Mouse (Mus musculus) kidney, adult 9 months (tissue): Measurements from ENCODE around the gene L3mbtl3.
A peak's percentile ranks its signal among the peaks of the same experiment; 100 is the strongest.

Experiments used
- DNase-seq: peaks from one replicate; pipeline ENCODE4 v3.0.0; 2022

The L3mbtl3 gene

DNA sequence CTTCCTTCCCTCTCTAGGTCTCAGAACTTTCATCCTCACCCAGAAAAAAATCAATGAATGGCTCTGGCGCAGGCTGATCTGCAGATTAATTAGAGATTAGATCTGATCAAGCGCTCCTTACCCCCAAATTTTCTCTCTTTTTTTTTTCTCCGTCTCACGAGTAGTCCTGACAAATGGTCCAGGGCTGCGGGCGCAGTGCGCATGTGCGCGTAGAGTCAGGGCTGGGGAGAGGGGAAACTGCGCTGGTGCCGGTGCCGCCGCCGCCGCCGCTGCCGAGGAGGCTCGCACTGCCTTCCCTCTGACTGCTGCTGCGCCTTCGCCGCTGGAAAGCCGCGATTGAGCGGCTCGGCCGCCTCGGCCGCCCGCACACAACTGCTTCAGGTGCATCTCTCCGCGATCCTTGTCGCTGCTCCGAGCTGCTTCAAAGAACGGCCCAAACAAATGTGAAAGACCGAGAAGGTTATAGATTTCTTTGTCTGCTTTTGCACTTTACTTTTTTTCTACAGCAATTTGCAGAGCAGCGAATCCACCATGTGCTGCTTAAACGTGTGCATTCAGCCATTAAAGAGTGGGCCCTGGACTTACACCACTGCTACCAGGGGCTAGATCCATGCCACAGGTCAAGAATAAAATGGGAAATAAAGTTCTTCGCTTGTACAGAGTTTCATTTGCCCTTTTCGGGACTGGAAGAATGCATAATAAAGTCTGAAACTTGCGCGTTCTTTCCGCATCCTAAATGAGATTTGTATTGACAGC lies at the start of gene L3mbtl3:
L3mbtl3 (minus strand) TSS at position 182 of the 756 bp plus-strand sequence.
- DNase-seq: peak; percentile 85

DNA sequence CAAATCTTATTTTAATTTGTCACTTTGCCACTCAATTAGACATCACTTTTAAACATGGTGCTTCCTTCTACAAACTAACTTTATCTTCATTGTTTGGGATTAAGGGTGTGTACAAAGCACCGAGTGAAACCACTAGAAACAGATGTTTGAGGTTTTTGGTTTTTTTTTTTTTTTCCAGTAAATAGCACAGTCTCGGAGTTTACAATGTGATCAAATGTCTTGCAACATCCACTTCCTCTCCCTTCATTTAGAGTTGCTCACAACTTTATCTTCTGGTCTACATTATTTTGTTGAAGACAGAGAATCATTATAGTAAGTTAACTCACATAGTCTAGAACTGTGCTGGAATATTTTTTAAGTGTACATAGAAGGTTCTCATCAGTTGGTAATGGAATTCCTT lies 45.4 kb upstream of the L3mbtl3 start:
- DNase-seq: no peak

DNA sequence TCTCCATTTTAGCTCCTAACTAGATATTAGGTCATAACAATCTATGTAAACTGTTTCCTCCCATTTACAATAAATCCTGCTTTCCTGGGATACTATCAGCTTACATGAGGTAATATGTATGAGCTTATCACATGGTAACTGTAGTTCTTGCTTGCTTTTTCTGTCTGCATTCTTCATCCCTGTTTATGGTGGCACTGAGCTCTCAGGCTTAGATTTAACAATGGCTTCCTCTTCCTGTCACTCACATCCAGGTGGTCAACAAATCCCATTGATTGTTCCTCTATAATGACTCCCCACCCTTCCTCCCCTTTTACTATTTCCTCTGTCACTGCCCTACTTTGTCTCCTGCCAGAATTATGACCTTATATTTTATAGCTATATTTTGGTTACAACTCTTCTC lies 12.9 kb upstream of the L3mbtl3 start:
- no peak for DNase-seq

DNA sequence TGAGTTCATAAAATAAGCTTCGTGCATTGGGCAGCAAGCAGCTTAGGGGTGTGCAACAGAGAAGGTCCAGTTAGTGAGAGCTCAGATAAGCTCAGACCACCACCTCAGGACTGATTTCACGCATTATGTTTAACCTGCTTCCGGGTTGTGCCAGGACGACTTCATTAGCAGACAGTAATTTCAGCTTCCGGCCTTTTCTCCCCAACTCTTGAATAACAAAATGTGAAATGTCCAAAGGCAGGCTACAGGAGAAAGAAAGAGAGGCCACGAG lies 1.5 kb upstream of the L3mbtl3 start:
- no peak for DNase-seq

DNA sequence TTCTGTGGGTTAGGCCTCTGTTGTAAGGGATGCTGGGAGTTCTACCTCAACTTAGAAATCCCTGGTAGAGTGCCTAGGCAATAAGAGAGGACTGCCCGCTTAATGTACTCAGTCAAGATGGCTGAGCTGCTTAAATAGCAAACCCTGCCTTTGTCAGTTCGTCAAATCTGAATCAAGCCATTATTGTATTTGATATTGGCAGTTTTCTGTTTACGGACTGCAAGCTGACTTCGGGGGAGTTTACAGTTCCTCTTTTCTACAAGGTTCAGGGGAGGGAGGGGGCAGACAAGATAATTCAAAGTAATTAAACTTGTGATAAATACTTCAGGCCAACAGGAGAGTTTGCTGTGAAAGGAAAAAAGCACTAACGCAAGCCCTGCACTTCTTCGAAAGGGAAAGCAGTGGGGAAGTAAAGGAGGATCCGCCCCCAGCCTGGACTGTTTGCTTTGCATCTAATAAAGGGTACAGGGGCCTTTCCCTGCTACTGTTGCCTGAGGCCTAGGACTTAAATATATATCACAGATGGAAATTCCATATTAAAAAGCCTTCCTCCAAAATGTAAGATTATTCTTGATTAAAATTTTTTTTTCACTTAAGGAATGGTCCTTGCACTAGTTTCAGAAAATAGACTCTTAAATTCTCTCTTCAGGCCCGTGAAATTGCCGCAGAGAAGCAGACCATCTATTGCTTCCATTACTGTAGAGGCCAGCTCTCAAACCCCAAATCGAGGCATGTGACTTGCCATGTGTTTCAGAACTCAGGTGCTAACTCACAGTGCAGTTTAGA lies 968 bp upstream of the L3mbtl3 start:
- DNase-seq: peak; percentile 8

DNA sequence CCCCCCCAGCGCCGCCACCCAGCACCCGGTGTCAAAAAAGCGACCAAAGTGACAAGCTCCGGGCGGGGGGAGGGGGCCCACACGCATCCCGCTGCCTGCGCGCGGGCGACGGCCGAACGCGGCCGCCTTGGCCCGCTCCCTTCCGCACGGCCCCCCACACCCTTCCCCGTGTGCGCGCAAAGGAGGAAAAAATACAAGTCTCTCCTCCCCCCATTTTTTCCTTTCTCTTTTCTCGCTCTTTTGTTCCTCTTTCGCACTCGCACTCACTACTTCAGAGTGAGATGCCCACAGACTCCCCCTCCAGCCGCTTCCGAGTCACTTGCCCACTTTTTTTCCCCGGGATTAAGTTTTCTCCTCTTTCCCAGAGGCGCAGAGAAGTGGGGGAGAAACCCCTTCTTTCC lies 420 bp downstream of the L3mbtl3 start:
- DNase-seq: no peak

DNA sequence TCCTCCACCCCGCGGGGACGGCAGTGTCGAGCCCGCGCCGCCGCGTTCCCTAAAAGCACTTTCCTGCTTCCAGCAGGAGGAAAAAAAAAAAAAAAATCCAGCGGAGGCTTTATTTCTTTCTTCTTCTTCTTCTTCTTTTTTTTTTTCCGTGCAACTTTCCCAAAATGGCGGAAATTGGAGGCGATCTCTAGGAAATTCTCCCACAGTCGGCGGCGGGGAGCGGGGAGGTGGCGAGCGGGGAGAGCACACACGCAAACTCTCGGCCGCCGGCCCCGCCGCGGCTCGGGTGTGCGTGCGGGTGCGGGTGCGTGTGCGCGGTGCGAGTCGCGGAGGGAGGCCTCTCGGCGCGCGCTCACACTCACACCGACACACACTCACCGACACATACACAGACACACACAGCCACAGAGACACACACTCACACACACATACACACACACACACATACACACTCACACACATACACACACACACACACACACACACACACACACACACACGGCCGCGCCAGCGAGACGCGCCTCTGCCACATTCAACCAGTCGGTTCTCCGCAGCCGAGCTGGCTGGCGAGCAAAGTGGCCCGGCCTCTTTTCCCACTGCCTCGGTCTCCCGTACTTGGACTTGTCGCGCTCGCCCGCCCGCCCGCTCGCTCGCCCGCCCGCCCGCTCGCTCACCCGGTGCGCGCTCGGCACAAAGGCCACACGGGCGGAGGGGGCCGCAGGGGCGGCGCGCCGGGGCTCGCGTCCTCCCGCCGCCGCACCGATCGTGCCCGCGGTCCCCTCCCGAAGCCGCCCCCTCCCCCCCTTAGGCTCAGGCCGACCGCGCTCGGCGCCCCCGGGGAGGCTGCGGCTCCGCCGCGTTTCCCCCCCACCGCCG lies 1.1 kb downstream of the L3mbtl3 start:
- peak; percentile 59 for DNase-seq

DNA sequence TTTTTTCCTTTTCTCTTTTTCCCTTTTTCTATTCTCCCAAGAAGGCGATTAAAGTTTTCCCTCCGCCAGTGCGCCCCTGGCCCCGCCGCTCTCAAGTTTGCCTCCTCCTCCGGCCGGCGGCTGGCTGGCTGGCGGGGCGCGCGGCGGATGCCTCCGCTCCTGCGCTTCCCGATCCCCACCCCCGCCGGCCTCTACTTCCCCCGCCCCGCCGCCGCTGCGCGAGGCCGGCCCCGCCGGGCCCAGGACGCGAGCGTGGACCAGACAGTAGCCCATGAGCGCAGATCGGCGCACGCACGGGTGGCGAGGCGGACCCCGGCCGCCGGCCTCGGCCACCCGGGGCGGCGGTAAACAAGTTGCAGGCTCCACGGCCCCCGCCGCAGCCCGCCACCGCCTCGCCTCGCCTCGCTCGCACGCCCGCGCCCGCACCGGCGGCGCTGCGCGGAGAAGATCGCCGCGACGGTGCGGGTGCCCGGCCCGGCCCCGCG lies 1.8 kb downstream of the L3mbtl3 start:
- peak; percentile 53 for DNase-seq

DNA sequence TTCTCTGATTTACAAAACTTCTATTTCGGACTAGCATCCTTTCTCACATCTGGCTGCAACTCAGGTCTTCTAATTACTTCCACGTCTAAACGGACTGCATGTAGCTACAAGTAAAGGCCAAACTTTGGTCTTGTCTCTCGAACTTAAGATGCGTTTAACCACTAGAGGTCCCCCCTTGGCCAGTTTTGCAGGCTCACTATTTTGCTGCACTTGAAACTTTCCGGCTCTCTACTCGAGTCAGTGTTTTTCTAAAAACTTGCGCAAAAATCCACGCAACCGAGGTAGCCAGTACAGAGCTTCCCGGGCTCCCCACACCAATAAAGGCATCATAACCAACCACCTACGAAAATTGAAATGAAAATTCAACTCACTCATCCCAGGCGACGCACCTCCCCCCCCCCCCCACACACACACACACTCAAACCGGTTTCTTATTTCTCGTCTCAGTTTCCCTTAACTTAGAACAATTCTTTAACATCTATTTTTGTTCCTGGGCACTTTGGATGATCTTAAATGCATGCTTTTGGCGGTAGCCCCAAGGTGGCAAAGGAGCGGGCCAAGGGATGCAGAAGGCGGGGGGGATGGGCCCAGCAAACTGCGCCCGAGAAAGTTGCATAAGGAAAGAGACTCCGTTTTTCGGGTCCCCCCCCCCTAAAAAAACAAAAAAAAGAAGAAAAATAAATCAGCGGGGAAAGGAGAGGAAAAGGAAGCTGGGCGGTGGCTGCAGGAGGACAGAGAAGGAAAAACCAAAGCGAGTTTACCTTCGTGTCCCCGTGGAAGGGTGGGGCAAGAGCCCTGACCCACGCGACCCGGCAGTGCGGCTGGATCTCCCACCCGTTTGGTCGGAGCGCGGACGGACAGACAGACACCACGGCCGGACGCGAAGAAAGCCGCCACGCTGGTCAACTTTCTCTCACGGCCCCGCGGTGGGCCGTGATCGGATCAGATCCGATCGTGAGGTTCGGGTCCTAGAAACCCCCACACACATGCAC lies 2.5 kb downstream of the L3mbtl3 start:
- DNase-seq: peak; percentile 95

DNA sequence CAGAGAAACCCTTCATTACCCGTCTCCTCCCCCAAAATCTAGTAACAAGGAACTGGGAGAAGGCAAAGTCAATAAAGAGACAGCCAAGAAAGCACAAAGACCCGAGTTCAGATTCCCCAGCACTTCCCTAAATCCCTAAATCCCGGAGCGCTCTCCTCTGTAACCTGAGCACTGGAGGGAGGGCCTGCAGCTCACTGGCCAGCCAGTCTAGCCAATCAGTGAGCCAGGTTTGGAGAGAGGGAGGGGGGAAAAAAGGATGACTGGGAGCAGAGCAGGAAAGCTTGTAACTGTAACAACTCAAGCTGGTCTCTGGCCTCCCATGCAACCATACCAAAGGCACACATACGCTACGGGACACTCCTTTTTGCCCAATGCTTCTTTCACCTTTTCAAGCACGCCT lies 4.4 kb downstream of the L3mbtl3 start:
- DNase-seq: peak; percentile 24

DNA sequence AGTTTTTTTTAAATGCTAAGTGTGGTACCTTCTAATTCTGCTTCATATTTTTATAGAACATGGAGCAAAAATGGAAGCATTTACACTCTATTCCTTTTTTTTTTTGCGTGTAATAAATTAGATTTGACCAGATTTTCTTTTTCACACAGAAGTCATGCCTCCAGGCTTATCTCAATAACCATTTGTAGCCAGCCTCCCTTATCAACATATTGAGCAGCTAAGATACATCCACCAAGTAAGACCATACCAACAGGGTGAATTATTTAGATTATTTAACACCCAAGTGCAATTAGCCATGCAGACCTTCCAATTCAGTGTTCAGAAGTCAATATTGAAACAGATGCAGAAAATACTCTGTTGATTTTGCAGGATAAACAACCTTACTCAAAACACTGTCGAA lies 10.8 kb downstream of the L3mbtl3 start:
- no peak for DNase-seq

DNA sequence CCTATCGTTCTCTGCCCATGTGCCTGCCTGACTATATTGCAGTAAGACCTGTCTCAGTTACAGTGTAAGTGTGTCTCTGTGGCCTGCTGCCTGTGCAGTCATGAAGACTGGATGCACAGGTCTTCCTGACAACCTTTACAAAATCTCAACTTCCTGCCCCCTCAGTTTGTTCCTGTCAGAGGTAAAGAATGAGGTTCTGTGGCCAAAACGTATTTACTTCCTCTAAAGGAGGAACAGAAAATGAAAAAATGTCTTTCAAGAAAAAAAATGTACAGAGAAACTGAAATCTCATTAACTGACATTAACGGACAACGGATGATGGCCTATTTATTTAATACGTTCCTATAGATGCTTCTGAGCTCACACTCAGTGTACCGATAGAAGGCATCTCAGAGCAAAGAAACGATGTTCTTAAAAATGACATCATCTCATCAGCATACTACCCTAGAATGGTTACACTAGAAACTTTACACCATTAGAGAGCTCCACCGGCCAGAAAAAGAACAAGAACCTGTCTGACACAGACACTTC lies 11.4 kb downstream of the L3mbtl3 start:
- no peak for DNase-seq

DNA sequence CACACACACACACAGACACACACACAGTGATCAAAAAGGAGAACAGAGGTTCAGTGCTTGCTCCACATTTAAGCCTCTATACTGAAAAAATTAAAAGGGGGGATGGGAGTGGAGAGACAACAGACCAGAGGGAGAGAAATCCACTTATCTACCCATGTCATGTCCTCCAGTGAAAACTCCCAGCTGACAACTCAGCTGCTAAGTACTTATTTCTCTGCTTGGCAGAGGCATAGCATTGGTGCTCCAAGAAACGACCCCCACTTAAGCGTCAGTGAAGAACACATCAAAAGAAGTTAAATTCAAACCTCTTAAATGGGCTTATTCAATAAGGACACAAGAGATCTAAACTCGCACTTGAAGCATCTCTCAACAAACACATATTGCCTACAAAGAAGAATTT lies 12.2 kb downstream of the L3mbtl3 start:
- no peak for DNase-seq

DNA sequence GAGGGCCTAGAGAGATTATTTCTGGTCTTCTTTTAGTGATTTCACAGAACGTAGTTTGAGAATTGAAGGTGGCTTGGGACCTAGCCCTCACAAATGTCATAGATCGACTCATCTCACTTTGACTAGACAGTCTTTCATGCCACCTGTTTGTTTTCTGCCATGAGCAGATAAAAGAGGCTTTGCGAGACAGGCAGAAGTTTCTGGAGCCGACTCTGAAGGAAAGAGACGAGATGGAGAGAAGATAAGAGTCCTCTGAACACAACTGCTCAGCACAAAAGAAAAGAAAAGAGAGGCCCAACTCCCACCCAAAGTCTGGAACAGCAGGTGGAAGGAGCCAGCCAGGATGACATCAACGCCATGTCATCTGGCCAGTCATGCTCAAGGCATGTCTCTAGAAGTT lies 17.0 kb downstream of the L3mbtl3 start:
- DNase-seq: no peak

DNA sequence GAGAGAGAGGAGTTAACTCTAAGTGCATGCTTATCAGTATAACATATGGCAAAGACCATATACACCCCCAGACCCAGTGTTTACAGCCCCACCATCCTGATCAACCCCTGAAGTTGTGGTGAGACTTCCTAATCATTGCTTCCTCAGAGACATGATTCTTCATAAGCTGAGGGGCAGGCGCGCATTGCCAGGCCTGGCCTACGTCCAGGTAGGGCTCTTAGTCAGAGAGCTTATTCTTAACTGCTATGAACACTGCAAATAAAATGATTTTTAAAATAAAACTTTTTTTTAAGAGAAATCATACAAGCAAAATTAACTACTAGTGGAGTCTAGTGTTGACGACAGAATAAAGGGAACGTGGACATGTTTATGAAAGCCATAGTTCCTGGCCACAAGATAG lies 17.5 kb downstream of the L3mbtl3 start:
- DNase-seq: no peak

DNA sequence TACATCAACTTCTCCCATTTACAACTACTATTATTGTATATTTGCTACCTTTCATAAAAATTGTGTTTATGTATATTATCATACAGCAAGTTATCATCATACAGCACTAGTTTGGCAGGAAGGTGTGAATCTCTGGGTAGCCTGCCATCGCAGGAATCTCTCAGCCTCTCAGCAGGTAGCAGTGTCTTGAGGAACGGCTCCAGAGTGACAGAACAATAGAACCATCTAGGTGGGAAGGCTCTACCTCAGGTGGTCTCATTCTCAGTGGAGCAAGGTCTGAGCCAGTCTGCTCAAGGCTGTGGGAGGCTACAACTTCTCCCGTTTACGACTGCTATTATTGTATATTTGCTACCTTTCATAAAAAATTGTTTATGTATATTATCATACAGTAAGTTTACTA lies 22.0 kb downstream of the L3mbtl3 start:
- no peak for DNase-seq

DNA sequence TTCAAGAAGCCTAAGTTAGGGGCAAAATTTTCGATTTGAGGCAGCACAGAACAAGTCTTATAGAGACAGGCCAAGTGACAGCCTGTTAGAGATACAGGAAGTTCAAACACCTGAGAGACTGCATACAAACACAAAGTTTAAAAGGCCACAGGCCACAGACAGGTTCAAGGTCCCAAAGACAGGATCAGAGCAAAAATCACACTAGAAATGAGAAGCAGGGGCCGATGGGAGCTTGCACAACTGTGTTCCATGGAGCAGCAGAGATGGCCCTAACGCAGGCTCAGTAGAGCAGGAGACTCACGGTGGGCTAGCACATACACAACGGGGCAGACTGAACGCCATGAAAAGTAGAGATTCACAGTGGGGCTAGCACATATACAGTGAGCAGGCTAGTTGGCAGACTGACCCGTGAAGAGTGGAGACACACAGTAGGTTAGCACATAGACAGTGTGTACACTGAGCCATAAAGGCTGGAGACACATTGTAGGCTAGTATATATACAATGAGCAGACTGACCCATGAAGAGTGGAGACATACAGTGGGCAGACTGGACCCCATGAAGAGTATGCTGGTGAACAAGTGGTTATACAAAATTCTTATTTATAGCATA lies 24.5 kb downstream of the L3mbtl3 start:
- DNase-seq: no peak

DNA sequence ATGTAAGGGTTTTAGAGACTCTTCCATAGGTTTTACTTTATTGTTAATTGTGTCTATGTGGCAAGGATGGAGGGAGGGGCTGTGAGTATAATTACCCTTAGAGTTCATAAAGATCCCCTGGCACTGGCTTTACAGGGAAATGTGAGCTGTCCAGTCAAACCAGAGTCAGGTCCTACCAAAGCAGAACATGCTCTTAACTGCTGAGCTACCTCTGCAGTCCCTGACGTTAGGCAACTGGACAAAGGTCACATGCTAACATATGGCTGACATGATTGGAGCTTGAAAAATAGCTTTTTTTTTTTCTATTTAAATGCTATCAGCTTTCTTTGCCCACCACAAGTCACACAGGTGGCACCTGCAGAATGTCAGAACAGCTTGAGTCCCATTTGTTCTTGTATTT lies 25.6 kb downstream of the L3mbtl3 start:
- no peak for DNase-seq

DNA sequence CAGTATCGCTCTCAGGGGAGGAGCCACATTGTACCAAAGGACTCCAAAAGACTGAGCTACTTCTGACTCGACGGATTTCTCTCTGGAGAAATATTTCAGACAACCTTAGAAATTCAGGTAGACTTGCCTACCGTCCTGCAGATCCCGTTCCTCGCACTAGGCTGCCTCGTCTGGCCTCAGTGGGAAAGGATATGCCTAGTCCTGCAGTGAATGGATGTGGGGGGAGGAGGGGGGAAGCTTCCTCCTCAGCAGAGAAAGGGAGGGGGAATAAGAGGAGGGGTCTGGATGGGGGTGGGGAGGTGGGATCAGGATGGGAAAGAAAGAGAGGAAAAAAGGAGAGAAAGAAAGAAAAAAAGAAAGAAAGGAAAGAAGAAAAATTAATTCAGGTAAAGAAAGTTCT lies 28.2 kb downstream of the L3mbtl3 start:
- no peak for DNase-seq

DNA sequence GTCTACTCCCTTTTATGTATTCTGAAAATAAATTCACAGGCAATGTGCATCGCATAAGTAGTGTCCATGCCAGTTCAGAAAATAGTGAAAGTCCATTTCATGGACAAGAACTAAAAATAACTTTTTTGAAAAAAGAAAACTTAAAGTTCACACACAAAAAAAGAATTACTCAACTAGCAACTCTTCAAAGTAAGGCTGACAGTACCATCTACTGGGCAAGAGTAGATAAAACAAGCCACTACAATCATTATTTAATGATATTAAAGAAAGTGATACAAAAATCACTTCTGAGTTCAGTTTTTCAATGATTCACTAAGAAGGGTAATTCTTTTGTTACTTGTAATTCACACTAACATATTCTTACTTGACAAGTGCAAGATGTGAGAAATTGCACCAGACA lies 29.9 kb downstream of the L3mbtl3 start:
- DNase-seq: no peak

DNA sequence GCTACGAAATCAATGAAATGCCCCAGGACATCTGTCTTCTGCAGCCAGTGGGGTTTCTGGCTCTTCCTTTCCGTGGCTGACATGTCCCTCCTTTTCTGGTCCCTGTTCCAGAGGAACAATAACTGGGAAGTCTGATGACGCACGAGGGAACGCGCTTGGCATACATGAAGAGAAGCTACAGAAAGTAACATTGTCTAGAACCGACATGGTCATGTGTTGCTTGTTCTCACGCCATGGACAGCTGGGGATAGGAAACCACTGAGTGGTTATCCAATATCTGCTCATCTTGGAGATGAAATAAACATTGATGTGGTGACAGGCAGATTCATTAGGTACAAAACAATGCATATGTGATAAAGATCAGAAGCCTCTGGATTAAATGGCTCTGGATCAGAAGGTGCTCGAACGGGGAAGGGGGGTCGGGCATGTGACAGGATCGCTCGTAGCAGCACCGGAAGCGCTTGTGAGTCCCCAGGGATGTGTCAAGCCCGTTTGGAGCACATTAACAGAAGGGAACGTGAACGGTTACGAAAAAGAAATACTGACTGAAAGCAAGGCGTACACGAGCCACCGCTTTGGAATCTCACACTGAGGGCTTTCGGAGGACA lies 37.8 kb downstream of the L3mbtl3 start:
- DNase-seq: no peak
